Mouse (Mus musculus): Measurements from ENCODE around the gene Crtap.

The Crtap gene

DNA sequence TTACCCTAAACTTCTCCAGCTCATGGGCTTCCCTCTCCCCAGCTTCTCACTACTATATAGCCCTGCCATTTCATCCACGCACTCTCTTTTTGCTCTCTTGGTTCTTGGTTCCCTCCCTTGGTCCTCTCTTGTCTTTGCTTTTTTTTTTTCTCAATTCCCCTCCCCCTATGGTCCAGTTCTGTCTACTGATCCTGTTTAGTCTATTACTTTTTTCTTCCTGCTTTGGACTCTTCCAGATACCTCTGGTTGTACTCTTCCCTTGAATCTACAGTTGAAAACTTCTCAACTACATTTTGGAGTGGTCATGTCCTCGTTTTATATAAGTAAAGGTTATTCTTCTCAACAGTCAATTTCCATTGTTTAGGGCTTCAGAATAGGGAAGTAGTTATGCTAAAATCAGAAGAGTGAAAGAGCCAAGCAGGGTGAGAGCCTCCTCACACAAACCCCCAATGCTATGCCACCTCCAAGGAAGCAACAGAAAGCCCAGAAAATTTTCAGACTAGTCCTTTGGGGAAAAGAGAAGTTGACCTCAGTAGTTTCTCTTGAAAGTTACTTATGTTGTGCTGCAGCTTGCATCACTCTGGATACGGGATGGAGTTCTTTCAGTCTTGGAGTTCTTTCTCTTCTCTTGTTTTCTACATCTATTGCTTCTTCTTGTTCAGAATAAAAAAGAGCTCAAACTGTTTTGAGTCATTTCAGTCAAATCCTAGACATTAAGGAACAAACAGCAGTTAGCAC, 64.3 kb downstream of the Crtap start:
- DNase-seq (ENCODE audit: low spot score) = no peak
